Mouse (Mus musculus) gastrocnemius, postnatal 36 days (tissue): ENCODE results near the gene Plbd2. TPM values are rescaled to one million over a fixed set of nuclear protein-coding genes. Genes with fewer than 3 reads are reported as not detected.

Source experiments
- DNase-seq, 2 experiments: peaks; one replicate each; pipeline ENCODE4 v3.0.0; 2022
- intact Hi-C: fragments of 180-260 bp; cut with DNase I; formaldehyde crosslinking; loops from one replicate; pipeline ENCODE4 v1.15.1; 2025
- total RNA-seq, 2 experiments: library from RNA; stranded (reverse); gene quantifications; 2 replicates each; pipeline ENCODE4 v1.2.3; 2021

Gene Plbd2
- total RNA-seq, 2 experiments from 2014 or later = 28.0 to 41.3 TPM

GRCm38 (mm10) chr5:120439887-120440670 lies 63.3 kb downstream of the Plbd2 start:
- no peak for DNase-seq
- intact Hi-C loops = loop anchor here (5.0 kb wide), 2 partner anchors 228 to 293 kb away; no protein-coding TSS in a partner anchor

- intact Hi-C loops = no loop called here
These were observed 64.3 kb downstream of the Plbd2 start for GRCm38 (mm10) chr5:120438991-120439710.

DNA sequence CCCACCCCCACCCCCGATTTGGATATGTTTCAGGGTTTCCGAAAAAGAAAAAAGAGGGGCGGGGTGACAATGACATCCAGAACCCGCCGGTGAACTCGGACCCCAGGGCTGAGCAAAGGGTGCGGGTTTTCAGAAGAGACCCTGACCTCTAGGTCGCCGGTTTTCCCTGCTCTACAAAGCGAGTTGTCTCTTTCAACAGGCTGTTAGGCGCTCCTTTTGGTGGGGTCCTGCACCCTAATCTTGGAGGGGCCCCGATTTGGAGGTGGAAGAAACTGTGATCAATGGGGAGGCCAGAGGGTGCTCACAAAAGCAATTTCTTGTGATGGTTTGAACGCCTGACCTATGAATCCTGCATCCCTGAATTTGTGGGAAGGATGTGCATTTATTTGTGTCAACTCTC lies 65.0 kb downstream of the Plbd2 start:
- no peak for DNase-seq
- intact Hi-C loops = no loop called here

More at GRCm38 (mm10) chr5:120438991-120439710, 64.3 kb downstream of the Plbd2 start:
- DNase-seq = no peak

GRCm38 (mm10) chr5:120437986-120438385 lies 65.4 kb downstream of the Plbd2 start:
- no peak for DNase-seq
- intact Hi-C loops = no loop called here

DNA sequence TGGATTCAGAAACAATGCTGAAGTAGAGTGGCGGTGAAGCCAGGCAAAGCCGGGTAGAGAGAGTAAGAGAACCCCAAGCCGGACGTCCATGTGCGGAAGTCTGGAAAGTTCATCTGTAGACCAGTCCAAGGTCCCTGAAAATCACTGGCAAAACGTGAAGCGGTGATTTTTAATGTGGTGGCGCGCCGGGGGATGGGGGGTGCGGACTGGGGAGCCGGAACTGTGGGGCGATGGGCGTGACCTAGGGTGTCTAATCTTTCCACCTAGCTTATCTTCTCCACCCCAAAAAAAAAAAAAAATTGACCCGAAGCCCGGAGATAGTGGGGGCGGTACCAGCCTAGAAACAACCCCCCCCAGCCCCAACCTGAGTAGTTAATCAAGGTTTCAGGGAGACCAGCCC lies 65.9 kb downstream of the Plbd2 start:
- intact Hi-C loops = no loop called here
- no peak for DNase-seq

DNA sequence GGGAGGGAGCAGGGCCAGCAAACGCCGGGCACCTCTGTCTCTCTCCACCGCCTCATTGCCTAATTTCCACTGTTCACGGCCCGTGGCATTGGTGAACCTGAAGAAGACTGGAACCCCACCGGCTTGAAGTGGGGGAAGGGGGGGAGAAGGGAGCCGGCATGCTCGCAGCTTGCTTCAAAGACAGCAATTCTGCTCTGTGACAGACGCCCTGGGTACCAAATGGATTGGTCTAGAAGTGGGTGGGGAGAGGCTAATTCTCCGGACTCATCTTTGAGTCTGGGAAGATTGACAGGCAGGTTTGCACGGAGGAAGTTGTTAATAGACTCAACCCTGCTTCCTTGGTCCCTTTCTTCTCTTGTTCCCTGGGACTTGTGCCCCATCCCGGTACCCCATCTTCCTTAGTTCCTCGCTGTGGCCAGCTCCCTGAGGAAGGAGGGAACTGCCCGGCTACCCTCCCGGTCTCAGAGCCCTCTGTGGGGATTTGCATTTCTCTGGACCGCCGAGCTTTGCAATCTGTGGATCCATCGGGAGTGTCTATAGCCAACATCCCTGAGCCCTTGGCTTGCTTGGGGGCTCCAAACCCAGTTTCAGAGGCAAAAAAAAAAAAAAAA lies 66.4 kb downstream of the Plbd2 start:
- no peak for DNase-seq
- intact Hi-C loops = no loop called here

DNA sequence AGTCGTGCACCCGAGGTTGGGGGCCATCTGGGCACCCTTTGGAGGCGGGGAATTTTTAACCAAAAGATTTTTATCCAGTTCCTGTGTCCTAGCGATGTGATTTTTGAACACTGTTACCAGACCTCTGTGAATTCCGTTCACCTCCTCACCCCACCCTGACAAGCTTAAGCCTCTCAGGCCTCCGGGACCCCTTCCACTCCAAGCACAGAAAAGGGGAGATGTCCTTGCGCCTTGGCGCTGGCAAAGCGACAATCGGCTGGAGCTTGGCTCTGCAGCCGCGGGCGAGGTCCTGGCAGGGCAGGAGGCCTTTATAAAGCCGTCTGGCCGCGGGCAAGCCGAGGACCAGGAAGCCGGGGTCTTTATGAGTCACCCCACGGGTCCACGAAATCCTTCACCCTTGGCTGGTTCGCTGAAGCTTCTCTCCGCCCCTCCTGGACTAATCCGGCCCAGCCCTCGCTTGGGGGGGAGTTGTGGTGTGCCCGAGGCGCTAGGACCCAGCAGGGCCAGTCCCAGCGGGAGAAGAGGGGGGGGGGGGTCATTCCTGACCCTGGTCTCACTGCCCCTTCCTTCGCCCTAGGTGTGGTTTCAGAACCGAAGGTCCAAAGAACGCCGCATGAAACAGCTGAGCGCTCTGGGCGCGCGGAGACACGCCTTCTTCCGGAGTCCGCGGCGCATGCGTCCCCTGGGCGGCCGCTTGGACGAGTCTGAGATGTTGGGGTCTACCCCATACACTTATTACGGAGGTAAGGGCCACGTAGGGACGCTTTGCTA lies 67.5 kb downstream of the Plbd2 start:
- intact Hi-C loops = no loop called here
- DNase-seq = no peak

DNA sequence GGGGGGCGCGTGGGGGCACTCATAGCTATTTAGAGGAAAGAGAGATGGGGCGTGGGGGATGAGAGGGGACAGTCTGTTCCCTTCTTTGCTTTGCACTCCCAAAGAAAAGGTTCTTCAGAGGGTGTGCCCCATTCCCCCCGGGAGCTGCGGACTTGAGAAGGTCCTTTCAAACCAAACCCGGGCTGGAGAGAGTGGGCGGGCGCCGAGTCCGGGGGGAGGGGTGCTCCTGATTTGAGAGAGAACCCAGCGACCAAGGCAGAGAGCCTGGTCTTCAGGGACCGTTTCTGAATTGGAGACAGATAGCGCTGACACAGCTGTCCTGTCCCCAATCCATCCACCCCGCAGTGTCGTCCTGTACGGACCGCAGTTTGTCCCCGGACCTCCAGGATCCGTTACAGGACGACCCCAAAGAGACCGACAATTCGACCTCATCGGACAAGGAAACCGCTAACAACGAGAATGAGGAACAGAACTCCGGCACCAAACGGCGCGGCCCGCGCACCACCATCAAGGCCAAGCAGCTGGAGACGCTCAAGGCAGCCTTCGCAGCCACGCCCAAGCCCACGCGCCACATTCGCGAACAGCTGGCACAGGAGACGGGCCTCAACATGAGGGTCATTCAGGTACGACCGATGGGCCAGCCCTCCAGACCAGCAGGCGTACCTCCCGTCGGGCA lies 68.3 kb downstream of the Plbd2 start:
- intact Hi-C loops = no loop called here
- DNase-seq = no peak

GRCm38 (mm10) chr5:120434231-120434735 lies 69.1 kb downstream of the Plbd2 start:
- intact Hi-C loops = no loop called here
- DNase-seq = no peak

Other genes with a start within 250 kb of the Plbd2 start
- not detected for gene Lhx5, start 71.9 kb downstream of the Plbd2 start, total RNA-seq
- under 1 TPM; 0.59 to 0.77 TPM for gene Sdsl, start 30.8 kb downstream of the Plbd2 start, total RNA-seq
- gene Sds, start 27.1 kb downstream of the Plbd2 start, total RNA-seq = under 1 TPM in 1 of 2 experiments, not detected in 1; 0.20 TPM
- 1 to 10 TPM; 7.9 to 9.7 TPM for gene Slc8b1, start 7.5 kb upstream of the Plbd2 start, total RNA-seq
- 10 to 100 TPM; 35.2 to 44.6 TPM for gene Tpcn1, start 85.0 kb upstream of the Plbd2 start, total RNA-seq
- gene Iqcd, start 85.4 kb upstream of the Plbd2 start, total RNA-seq = under 1 TPM in 1 of 2 experiments, not detected in 1; 0.15 TPM
- gene Rita1, start 109.0 kb upstream of the Plbd2 start, total RNA-seq = 1 to 10 TPM; 5.6 to 6.8 TPM
- gene Ddx54, start 109.1 kb upstream of the Plbd2 start, total RNA-seq = 10 to 100 TPM; 15.8 to 17.7 TPM
- not detected for gene Cfap73, start 130.6 kb upstream of the Plbd2 start, total RNA-seq
- gene Rasal1, start 145.2 kb upstream of the Plbd2 start, total RNA-seq = not detected
- under 1 TPM; 0.38 to 0.91 TPM for gene Dtx1, start 208.3 kb upstream of the Plbd2 start, total RNA-seq
- under 1 TPM; 0.18 to 0.37 TPM for gene Oas2, start 246.2 kb upstream of the Plbd2 start, total RNA-seq